Mouse (Mus musculus) hindbrain, embryonic 11.5 days (tissue): Measurements from ENCODE around the gene 1700093K21Rik. TPM values are rescaled to one million over a fixed set of nuclear protein-coding genes. Genes with fewer than 3 reads are reported as not detected.

ENCODE experiments used
- ATAC-seq: fragments of 200-750 bp; cut with Nextera tagmentation; 2 replicates; pipeline ENCODE4 v1.8.0; 2017; ENCODE audit warnings: mild to moderate bottlenecking, moderate TSS enrichment, moderate library complexity; ENCODE audit not compliant: low FRiP score
- DNase-seq: peaks from one replicate; pipeline ENCODE4 v3.0.0-alpha.2; 2015; ENCODE audit warnings: low spot score
- H3K27ac ChIP-seq: fragments of 300-500 bp; sonication (generic); 2 replicates; pipeline ENCODE4 v1.5.1; 2014; ENCODE audit warnings: mild to moderate bottlenecking, low read depth, low read length
- H3K27me3 ChIP-seq: fragments of 300-500 bp; sonication (generic); 2 replicates; pipeline ENCODE4 v1.6.1; 2014; ENCODE audit warnings: mild to moderate bottlenecking, low read length, moderate library complexity, mixed read lengths; ENCODE audit not compliant: control insufficient read depth, insufficient read depth
- H3K36me3 ChIP-seq: fragments of 300-500 bp; sonication (generic); 2 replicates; pipeline ENCODE4 v1.6.1; 2014; ENCODE audit warnings: mild to moderate bottlenecking, low read length, moderate library complexity, mixed read lengths; ENCODE audit not compliant: control insufficient read depth, insufficient read depth
- H3K4me1 ChIP-seq: fragments of 300-500 bp; sonication (generic); replicated peaks from 2 replicates; pipeline ENCODE4 v1.6.1; 2014; ENCODE audit warnings: low read length, mixed read lengths; ENCODE audit not compliant: control insufficient read depth, insufficient read depth
- H3K4me2 ChIP-seq: fragments of 300-500 bp; sonication (generic); replicated peaks from 2 replicates; pipeline ENCODE4 v1.6.1; 2014; ENCODE audit warnings: mild to moderate bottlenecking, low read depth, low read length
- H3K4me3 ChIP-seq: fragments of 300-500 bp; sonication (generic); 2 replicates; pipeline ENCODE4 v1.5.1; 2014; ENCODE audit warnings: low read depth, low read length
- H3K9ac ChIP-seq: fragments of 300-500 bp; sonication (generic); 2 replicates; pipeline ENCODE4 v1.6.1; 2014; ENCODE audit warnings: low read depth, low read length
- H3K9me3 ChIP-seq: fragments of 300-500 bp; sonication (generic); 2 replicates; pipeline ENCODE4 v1.6.1; 2016; ENCODE audit warnings: low read length; ENCODE audit not compliant: control insufficient read depth
- WGBS: fragments of 180-500 bp; shearing (Covaris S2); extraction: QIAGEN DNeasy Blood & Tissue Kit; methylation state at CpG from one replicate; pipeline ENCODE4 v1.1.7; 2014; 5-methylcytosine and 5-hydroxymethylcytosine counted together
- polyA plus RNA-seq: library from polyadenylated mRNA; unstranded; fragments of >200 nt; fragmentation: Nextera tagmentation; extraction: Ambion mirVana; gene quantifications from 2 replicates; pipeline ENCODE4 v1.2.1, GENCODE M21; 2014

1700093K21Rik gene
- polyA plus RNA-seq, 1 experiment from 2014 or later: 0.17 TPM

DNA sequence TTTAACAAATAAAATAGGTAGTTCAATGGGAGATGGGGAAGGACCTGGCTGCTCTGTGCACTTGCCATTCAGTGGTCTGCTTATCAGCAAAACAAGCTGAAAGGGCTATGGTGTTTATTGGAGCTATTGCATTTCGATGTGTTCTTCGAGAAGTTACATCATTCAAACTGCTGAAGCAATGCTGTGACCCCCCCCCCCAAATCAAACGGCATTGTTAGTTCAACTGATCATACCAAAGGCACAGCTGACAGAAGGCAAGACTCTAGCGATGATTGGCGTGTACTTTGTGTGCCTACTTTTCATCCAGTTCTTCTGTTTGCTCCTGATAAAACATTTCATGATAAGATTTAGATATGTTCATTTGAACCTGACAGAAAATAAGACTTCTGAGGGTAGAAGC, 22.3 kb downstream of the 1700093K21Rik start:
- Histone ChIP-seq H3K36me3 (peaks cover 3% of the 10 kb centered on the region; the same call in 1 of the 2 replicates), H3K4me1 (peaks cover 6% of the 10 kb centered on the region; the same call in 1 of the 2 replicates), H3K27ac (peak overlapping the region; percentile 68), H3K9me3 (no peaks in the 10 kb centered on the region), H3K9ac (peak overlapping the region; percentile 12; the same call in 1 of the 2 replicates), H3K4me3 (peak overlapping the region; percentile 72), H3K27me3 (no peaks in the 10 kb centered on the region), H3K4me2 (peak overlapping the region; percentile 52)
- ATAC-seq (0 out of 2 replicates have a peak, but pooled peaks have one; percentile 2), DNase-seq (peak; percentile 55)
- WGBS: 69% methylated on average over 5 of the region's 5 CpGs

DNA sequence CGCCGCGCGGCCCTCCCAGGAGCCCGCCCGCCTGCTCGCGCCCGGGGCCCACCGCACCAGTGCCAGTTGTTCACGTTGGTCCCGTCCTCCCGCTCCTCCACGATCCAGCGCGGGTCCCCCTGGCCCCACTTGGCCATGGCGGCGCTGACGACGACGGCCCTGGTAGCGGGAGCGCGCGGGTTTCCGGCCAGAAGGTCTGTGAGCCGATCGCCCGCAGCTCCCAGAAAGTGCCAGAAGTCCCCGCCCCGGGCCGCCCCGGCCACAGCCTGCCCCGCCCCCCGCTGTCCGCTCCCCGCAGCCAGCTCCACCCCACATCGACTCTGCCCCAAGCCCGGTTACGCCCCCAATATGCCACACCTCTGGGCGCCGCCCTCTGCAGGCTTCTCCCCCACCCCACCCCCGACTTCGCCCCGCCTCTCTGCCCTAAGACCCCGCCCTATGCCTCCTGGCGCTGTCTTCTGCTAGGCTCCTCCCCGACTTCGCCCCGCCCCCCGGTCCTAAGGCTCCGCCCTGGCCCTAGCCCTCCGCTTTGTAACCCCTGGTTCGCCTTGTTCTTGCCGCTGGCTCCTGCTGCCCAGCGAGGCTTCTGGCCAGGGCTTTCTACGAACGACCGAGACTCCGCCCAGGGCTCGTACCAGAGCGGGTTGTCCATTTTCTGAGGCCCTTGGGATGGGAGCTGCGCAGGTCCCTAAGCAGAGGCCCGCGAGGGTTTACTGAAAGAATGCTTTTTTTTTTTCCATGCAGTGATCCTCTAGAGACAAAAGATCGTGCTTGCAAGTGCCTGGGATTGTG, 23.0 kb downstream of the 1700093K21Rik start, which contains the start of gene Ahsa2:
Ahsa2 (minus strand) TSS at position 313 of the 792 bp plus-strand sequence.
- Histone ChIP-seq H3K9me3 (no peaks in the 10 kb centered on the region), H3K36me3 (peaks cover 3% of the 10 kb centered on the region), H3K4me3 (peak within 1 kb of the TSS; percentile 72), H3K4me1 (peaks cover 6% of the 10 kb centered on the region; the same call in 1 of the 2 replicates), H3K27ac (peak within 1 kb of the TSS; percentile 93), H3K9ac (peak within 1 kb of the TSS; percentile 84), H3K27me3 (no peaks in the 10 kb centered on the region), H3K4me2 (peak within 1 kb of the TSS; percentile 70)
- peak; percentile 96 for ATAC-seq
- under 1% methylated on average over 56 of the region's 66 CpGs for WGBS
- DNase-seq: peak; percentile 98

DNA sequence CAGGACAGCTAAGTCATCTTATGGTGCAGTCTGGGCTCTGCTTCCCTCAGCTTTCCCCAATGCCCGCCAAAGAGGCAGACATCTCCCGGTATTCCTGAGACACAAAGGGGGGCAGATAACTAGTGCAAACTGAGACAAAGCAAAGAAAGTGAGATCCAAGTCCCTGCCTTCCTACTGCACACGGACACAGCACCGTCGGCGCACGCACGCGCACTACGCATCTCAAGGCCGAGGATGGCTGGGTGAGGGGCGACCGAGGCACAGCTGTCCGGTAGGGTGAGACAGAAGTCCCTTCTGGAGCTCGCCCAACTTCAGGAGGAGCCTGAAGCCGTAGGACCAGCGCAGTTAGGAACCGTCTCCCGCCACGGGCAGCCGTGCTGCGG, 23.6 kb downstream of the 1700093K21Rik start:
- H3K9ac ChIP-seq: peak overlapping the region; percentile 84
- DNase-seq: peak; percentile 88
- peak overlapping the region; percentile 70 for H3K4me2 ChIP-seq
- H3K4me1 ChIP-seq: peaks cover 6% of the 10 kb centered on the region; the same call in 1 of the 2 replicates
- WGBS: under 1% methylated on average over 22 of the region's 22 CpGs
- H3K27me3 ChIP-seq: no peaks in the 10 kb centered on the region
- peaks cover 7% of the 10 kb centered on the region for H3K36me3 ChIP-seq
- peak; percentile 91 for ATAC-seq
- peak overlapping the region; percentile 72 for H3K4me3 ChIP-seq
- peak overlapping the region; percentile 93 for H3K27ac ChIP-seq
- no peaks in the 10 kb centered on the region for H3K9me3 ChIP-seq

DNA sequence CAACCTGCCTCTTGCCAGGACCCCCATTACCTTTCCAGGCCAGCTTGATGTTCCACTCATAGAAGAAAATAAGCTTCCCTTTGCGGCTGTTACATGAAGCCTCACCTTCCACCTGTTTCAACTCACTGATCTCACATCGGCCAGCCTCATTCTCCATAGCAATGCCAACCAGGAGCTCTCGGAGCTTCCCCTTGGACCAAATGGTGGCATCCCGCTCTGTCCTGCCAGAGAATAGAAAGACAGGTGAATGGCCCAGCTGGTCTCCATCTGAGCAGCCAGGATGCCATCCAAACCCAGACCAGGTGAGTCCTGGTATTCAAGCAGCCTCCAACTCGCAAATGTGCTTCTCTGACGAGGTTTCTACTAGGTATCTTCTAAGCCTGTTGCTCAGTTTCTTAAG, 24.3 kb downstream of the 1700093K21Rik start:
- H3K27ac ChIP-seq: no peak overlapping the region

DNA sequence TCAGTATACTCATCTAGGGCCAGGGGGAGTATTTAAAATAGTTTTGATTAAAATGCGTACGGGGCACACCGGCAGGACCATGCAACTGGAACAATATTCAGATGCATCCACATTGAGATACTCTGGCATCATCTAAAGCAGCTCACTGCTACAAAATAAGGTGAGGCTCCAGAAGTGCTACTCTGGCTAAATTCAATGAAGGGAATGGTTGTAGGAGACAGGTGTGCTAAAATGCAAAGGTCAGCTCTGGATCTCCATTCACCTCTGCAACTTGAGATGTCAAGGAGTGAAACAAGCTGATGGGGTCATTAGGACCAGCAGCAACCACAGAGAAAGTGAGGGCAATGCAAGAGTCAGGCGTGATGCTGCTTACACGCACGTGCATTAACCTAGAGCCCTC, 25.7 kb downstream of the 1700093K21Rik start:
- peaks cover 16% of the 10 kb centered on the region for H3K36me3 ChIP-seq
- no peak overlapping the region for H3K4me2 ChIP-seq
- H3K27ac ChIP-seq: no peak overlapping the region
- ATAC-seq (no peak), DNase-seq (no peak)
- H3K4me3 ChIP-seq: no peak overlapping the region
- H3K9ac ChIP-seq: no peak overlapping the region
- no peaks in the 10 kb centered on the region for H3K9me3 ChIP-seq
- 93% methylated on average over 6 of the region's 6 CpGs for WGBS
- no peaks in the 10 kb centered on the region for H3K27me3 ChIP-seq
- H3K4me1 ChIP-seq: peaks cover 6% of the 10 kb centered on the region; the same call in 1 of the 2 replicates

More for the DNA sequence above, 24.3 kb downstream of the 1700093K21Rik start:
- ATAC-seq (no peak), DNase-seq (no peak)
- Histone ChIP-seq H3K27me3 (no peaks in the 10 kb centered on the region), H3K4me2 (peak overlapping the region; percentile 70), H3K9ac (peak overlapping the region; percentile 84), H3K4me1 (peaks cover 6% of the 10 kb centered on the region; the same call in 1 of the 2 replicates), H3K4me3 (peak overlapping the region; percentile 72), H3K36me3 (peaks cover 11% of the 10 kb centered on the region), H3K9me3 (no peaks in the 10 kb centered on the region)
- 54% methylated on average over 6 of the region's 6 CpGs for WGBS

DNA sequence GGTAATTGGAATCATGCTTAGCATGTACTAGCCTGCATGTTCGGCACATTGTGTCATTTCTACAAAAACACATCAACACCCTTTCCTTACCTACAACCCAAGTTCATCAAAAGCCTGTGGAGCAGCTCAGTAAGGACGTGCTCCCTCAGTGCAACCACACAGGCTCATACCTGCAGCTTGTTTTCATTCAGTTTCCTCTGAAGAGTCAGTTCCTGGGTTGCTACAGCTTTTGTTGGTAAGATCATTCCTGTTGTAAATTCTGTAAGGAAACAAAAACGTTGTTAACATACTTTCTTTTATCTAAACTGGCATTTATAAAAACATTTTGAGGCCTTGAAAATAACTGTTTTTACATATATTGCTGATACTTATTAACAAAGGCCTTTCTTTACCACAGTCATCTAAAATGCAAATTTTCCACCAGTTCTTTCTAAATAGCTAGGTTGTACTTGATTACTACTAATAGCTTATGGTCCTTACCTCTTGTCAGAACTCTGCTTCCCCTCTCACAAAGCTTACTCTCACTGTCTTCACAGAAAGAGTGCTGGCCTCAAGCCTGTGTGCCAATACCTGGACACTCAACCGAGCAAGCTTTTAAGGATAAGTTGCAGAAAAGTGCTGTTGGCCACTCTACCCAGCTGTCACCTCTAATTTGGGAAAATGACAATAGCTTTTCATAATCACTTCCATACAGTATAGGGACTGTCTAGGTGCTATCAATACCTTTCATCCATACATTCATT, 28.7 kb downstream of the 1700093K21Rik start:
- ATAC-seq: no peak
- H3K36me3 ChIP-seq: peaks cover 25% of the 10 kb centered on the region

DNA sequence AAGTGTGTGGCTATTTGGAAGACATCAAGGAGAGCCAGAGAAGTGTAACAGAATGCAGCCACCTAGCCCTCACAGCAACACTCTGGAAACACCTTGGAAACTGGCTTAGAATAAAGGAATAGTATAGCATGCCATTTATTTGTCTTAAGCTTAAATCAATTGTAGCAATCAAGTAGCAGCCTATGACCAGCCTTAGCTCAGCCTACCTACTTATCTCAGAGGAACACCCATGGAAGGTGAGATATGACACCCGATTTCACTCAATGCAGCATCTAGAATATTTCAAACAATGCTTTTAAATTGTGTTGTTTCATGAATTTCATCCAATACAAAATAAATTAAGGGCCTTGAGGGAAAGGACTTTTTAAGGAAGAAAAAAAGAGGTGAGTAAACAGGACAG, 31.0 kb downstream of the 1700093K21Rik start:
- DNase-seq: no peak
- ATAC-seq: no peak
- 84% methylated on average over 1 of the region's 1 CpGs for WGBS
- Histone ChIP-seq H3K27ac (no peak overlapping the region), H3K4me3 (no peak overlapping the region), H3K36me3 (peaks cover 23% of the 10 kb centered on the region), H3K4me1 (no peaks in the 10 kb centered on the region), H3K4me2 (no peak overlapping the region), H3K9ac (no peak overlapping the region), H3K27me3 (no peaks in the 10 kb centered on the region), H3K9me3 (no peaks in the 10 kb centered on the region)

More for the DNA sequence above, 28.7 kb downstream of the 1700093K21Rik start:
- no peaks in the 10 kb centered on the region for H3K27me3 ChIP-seq
- no peak for DNase-seq
- H3K9me3 ChIP-seq: no peaks in the 10 kb centered on the region
- no peak overlapping the region for H3K4me2 ChIP-seq
- no peak overlapping the region for H3K9ac ChIP-seq
- no peak overlapping the region for H3K4me3 ChIP-seq
- peaks cover 6% of the 10 kb centered on the region; the same call in 1 of the 2 replicates for H3K4me1 ChIP-seq
- 93% methylated on average over 4 of the region's 4 CpGs for WGBS
- H3K27ac ChIP-seq: no peak overlapping the region
